Mouse (Mus musculus) CD4-positive helper T cell, adult 2 months (primary cell): ENCODE measurements around the gene Trpc5os.

Experiments used
- DNase-seq: peaks from one replicate; pipeline ENCODE4 v3.0.0-alpha.2; 2012; ENCODE audit warnings: low read depth, missing footprints, low spot score

Gene Trpc5os

GRCm38 (mm10) chrX:144456281-144456680, at the start of gene Trpc5os:
Trpc5os (plus strand) TSS chrX:144456581.
- DNase-seq: no peak

- no peak for DNase-seq
Observed at GRCm38 (mm10) chrX:144408036-144408435, 48.3 kb upstream of the Trpc5os start.

GRCm38 (mm10) chrX:144420259-144420658, 36.1 kb upstream of the Trpc5os start:
- DNase-seq: no peak

GRCm38 (mm10) chrX:144421091-144421490, 35.3 kb upstream of the Trpc5os start:
- DNase-seq: no peak

- DNase-seq: no peak
Observed at GRCm38 (mm10) chrX:144423848-144424247, 32.5 kb upstream of the Trpc5os start.

- DNase-seq: no peak
Observed at GRCm38 (mm10) chrX:144464416-144464815, 8.0 kb downstream of the Trpc5os start.

GRCm38 (mm10) chrX:144491394-144491793, 35.0 kb downstream of the Trpc5os start:
- no peak for DNase-seq

GRCm38 (mm10) chrX:144523239-144523638, 66.9 kb downstream of the Trpc5os start:
- DNase-seq: no peak

GRCm38 (mm10) chrX:144526042-144526441, 69.7 kb downstream of the Trpc5os start:
- peak; percentile 72 for DNase-seq
